Mouse (Mus musculus) urinary bladder, postnatal 4 days (tissue): ENCODE measurements around the gene Wdr54.

Source experiments
- DNase-seq, 2 experiments: peaks; one replicate each; pipeline ENCODE4 v3.0.0; 2021 to 2022; ENCODE audit warnings: low spot score in 2 of 2

Gene Wdr54

DNA sequence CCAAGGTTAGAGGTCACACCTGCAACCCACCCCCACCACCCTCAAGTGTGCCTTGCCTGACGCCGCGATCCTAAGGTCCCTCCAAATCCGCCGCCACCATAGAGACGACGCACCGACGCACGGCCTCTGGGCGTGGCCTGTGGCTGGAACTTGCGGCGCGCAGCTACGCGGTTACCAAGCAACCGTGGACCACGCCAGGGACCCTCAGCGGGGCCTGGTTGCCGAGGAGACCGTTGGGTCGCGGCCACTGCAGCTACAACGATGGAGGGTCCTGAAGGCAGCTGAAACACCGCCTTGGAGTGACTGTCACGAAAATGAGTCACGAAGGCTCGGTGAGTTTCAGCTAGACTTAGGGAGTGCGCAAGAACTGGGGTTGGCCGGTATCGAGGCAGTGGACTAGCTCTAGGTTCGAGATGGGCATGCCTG is at the start of gene Wdr54, which contains the start of gene 1700003E16Rik:
Gene Wdr54 (minus strand): TSS at position 139 of the 426 bp plus-strand sequence.
Gene 1700003E16Rik (plus strand): TSS at position 146 of the 426 bp plus-strand sequence.
- peak; percentile 48 to 68 for DNase-seq

DNA sequence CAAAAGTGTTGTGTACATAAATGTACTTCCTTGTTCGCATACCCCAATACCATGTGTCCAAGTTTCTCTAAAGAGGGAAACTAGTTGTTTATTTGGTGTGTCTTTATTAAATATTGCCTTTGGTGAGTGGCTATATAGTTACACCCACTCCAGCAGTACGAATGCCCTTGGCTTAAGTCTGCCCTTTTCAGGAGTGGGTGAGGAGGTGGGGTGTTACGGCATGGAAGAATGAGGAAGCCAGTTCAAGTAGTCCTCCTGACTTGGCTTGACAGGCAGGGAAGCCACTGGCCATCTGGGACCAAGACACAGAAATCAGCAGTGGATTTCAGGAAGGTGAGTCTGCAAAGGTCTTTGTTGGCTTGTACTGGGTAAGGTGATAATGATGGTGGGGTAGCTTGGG is 49.7 kb upstream of the Wdr54 start:
- DNase-seq = no peak

DNA sequence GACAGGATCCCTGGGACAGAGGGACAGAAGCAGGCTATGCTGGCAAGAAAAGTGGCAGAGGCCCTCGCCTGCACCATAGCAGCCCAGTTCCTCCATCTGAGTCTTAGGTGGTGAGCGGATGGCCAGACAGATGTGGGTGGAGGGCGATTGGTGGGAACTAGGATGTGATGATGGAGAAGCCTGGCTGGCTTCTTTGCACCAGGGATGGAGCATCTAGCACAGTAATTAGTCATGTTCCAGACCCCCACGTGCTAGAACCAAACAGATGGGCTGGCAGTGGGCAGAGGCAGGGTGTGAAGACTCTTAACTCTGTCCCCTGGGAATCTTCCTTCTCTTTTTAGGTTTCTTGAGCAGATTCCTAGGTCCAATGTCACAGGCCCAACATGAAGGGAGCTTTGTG is 47.1 kb upstream of the Wdr54 start:
- DNase-seq = no peak

DNA sequence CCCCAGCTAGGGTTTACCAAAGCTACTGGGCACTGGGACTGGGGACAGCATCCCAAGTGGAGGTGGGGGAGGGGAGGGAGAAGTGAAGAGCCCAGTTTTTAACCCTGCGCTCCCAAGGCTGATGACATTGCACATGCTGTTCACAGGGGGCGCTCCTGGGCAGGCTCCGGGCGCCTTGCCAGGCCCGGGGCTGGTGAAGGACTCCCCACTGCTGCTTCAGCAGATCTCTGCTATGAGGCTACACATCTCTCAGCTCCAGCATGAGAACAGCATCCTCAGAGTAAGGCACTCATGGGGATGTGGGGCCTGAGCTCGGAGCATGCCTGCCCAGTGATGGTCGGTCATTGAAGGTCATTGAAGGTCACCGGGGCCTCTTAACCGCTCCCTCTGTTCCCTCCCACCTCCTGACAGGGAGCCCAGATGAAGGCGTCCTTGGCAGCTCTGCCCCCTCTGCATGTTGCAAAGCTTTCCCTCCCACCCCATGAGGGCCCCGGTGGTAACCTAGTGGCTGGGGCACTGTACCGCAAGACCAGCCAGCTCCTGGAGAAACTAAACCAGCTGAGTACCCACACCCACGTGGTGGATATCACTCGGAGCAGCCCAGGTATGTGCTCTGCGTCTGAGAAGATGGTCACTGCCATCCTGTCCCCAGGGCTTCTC is 41.3 kb upstream of the Wdr54 start:
- peak in 1 of 2 experiments; percentile 51 for DNase-seq

DNA sequence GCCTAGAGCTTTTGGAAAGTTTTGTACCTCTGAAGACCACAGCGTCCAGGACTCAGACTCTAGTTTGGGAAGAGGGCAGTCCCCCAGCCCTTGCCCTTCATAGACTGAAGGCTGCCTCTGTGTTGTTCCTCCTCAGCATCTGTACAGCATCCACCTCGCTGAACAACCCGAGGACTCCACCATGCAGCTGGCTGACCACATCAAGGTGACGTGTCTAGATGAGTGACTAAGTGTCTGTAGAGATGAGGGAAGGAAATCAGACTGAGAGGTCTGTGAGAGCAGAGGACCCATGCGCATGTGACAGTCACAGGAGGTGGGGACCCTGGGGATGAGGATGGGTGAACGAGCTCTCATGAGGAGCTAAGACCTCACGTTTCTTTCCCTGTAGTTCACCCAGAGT is 37.4 kb upstream of the Wdr54 start:
- DNase-seq = no peak

DNA sequence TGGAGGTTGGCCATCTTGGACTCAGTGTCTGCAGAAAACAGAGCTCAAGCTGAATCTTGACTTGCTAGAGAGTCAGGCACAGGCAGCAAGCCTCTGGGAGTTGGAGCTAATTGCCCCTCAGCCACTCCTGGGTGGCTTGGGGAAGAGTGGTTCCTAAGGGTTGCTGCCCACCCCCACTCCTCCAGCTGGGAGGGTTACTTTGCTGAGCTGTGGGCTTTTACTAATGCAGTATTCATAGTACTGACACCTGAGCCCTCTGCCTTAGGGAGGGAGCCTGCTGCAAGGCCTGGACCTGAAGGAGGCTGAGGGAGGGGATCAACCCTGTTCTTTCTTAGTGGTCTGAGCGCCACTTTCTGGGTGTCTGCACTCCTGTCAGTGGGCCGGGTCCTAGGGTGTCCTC is 30.7 kb upstream of the Wdr54 start:
- DNase-seq = no peak

DNA sequence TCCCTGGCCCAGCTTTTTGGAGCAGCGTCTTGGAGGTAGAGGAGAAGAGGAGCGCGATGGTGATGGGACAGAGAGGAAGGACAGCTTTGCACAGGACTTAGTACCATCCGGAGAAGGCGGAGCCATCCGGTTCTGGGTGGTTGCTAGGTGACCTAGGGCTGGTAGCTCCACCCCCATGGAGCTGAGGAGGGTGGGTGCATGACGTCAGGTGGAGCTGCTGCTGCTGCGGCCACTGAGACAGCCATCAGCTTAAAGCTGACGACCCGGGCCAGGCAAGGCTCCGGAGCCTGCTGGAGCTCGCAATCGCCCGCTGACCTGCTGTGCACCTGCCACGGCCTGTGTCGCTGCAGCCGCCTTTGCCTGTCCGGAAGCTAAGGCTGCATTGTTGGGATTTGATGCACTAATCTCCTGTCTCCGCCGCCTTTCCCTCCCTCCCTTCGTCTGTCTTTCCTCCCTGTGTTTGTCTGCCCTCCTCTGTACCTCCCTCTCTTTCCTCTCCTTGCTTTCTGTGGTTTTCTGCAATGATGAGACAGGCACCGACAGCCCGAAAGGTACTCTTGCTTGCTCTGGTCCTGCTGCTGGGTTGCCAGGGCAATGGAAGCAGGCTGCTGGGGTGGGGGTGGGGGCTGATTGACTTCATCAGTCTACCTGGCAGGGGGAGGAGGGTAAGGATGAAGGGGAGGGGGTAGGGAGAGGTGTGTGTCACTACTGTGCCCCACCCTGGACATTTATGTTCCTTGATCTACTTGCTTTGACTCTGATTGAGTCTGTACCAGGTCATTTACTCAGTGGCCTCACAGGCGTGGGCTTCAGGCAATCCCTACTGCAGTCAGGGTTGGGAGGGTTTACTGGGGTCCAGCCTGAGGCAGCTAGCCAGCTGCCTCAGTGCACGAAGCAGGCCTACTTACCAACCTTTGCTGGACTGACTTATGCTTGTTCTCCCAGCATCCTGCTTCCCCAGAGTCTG is 30.0 kb upstream of the Wdr54 start:
- DNase-seq = peak in 1 of 2 experiments; percentile 49

DNA sequence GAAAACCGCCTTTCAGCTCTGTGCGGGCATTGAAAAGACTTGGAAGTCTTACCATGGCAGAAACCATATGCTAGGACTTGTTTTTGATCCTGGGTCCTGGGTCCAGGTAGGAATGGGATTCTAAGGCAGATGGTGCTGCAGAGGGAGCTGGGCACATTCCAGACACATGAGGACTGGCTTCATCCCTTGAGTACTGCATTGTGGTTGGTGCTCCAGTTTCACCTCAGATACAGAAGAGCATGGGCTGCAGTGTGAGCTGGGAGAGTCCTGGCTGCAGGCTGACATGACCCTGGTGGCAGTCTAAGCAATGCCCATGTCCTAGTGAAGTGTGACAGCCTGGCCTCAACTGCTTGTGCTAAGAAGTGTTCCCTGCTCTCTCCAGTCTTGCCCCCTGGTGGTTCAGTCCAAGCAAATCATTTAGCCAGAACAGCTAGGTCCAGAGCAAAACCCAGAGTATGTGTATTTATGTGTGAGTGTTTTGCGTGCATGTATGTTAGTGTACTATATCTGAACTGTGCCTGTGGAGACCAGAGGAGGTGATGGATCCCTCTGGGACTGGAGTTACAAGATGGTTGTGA is 28.8 kb upstream of the Wdr54 start:
- no peak for DNase-seq

DNA sequence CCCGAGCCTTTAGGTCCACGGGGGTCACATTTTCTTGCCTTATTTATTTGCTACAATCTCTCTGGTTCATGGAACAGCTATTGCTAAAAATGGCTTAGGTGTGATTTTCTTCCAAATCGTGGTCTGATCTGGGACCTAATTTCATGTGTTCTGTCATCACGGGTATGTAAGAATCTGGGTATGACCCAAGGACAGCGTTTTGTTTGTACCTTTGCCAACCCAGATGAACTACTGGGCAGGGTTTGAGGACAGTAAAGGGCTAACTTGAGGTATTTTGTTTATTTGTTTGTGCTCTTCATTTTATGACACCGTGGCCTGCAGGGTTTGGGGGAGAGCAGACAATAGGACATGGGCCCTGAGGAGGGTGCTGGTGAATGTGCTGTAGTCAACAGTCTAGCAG is 24.4 kb upstream of the Wdr54 start:
- no peak for DNase-seq

DNA sequence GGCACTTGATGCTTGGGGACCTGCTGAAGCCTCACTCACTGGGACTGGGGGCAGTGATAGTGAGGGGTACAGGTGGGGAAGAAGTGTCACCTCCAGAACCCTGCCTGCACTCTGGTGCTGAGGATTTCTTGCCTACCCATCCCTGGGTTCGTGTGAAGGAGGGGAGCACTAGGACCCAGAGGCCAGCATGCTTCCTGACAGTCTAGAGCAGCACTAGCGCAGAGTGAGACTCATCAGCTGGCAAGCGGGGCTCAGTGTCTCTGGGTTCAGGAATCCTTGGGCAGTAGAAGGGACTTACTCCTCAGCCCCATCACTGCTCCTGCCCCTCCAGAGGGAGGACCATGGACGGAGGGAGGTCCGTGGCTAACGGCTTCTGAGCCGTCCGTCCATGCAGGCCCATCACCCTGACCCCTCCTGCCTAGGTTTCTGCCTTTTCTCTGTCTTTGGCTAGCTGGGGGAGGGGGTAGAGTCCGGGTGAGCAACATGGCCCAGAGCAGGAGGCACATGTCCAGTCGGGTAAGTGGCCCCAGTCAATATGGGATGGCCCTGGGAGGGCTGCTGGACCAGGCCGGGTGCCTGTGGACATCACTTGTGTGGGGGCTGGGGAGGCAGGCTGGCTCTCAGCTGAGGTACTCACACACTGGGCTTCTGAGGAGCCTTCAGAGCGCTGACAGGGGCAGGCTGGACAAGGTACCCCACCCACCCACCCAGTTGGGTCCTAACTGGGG is 23.4 kb upstream of the Wdr54 start:
- DNase-seq = no peak

DNA sequence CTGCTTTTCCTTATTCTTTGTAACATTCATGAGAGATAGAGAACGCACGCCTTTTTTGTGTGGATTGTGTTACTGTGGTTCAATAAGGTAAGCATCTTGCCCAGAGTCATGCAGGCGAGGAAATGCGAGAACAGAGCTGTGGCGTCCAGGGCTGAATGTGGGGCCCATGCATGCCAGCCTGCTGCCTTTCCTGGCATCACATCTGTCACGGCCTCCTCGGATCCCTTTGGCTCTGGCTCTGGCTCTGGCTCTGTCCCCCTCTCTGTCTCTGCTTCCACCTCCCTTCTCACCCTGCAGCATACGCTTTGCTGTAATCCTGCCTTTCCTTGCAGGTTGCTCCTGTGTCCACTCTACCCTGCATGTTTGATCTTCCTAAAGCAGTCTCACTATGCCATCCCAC is 19.8 kb upstream of the Wdr54 start:
- no peak for DNase-seq

DNA sequence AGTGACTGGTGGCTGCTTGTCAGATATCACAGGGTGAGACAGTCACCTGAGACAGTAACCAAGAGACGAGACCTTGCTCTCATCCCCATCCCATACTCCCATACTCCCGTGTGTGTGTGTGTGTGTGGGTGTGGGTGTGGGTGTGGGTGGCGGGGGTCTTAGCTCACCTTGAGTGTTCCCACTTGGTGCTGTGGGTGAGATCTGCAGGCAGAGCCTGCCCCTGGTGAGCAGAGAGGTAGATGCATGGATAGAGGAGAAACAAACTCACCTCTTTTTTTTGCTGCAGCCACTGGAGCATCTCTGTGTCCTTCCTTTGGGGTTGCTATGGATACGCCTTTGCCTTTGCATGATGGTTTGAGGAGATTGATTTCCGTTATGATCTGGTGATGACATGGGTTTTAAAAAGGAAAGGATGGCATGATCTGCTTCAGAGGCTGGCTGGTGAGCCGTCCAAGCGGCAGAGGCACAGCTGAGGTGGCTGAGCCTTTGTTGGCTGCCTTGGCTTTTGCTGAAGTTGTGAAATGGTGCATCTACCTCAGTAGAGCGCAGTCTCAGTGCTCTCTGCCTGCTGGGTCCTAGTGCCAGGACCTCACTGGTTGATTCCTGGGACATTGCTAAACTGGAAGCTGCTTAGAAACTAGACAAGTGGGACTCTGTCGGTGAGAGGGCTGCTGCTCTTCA is 16.2 kb upstream of the Wdr54 start:
- no peak for DNase-seq

DNA sequence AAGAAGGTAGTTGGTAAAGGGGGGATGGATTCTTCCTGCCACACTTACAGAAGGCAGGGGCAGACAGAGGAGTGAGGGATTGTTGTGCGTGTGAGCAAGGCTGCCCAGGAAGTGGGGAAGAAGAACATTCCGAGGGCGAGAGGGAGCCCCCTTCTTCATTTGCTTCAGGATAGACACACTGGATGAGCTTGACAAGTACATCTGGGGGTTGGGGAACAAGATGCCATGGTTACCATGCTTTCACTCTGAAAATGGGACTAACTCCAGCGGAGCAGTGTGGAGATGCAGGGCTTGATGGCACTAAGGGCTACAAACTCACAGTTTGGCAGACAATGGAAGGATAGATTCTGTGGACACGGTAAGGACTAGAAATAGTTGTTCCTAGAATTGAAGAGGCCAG is 14.9 kb upstream of the Wdr54 start:
- no peak for DNase-seq

DNA sequence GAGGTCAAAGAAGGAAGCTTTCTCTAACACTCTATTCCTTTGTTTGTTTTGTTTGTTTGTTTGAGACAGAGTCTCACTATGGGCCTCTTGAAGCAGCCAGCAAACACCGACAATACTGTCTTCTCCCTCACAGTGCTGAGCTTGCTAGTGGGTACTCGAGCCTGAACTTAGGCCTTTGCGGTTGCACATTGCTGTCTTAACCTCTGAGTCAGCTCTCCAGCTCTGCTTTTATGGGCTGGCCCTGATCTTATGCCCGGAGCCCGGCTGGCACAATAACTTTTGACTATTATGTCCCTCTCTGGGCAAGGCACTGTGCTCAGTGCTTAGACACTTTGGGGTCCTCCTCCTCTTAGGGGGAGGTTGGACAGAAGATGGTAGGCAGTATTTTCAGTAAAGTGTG is 13.7 kb upstream of the Wdr54 start:
- DNase-seq = no peak

DNA sequence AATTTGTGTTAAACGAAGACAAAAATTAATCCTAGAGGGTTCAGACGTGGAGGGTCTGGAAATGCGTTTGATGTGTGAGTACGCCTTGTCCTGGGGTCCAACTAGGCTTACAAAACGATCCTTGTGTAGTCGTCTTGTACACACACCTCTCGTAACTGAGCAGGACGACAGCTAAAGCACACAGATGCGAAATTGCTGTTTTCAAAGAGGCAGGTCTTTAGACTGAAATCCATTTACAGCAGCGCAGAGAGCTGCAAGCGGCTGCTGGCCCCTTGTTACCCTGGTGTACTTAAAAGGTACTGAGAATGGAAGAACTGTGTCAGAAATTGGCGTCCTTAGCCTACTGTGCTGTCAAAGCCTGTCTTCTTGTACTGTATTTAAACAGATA is 10.0 kb upstream of the Wdr54 start:
- DNase-seq = no peak

DNA sequence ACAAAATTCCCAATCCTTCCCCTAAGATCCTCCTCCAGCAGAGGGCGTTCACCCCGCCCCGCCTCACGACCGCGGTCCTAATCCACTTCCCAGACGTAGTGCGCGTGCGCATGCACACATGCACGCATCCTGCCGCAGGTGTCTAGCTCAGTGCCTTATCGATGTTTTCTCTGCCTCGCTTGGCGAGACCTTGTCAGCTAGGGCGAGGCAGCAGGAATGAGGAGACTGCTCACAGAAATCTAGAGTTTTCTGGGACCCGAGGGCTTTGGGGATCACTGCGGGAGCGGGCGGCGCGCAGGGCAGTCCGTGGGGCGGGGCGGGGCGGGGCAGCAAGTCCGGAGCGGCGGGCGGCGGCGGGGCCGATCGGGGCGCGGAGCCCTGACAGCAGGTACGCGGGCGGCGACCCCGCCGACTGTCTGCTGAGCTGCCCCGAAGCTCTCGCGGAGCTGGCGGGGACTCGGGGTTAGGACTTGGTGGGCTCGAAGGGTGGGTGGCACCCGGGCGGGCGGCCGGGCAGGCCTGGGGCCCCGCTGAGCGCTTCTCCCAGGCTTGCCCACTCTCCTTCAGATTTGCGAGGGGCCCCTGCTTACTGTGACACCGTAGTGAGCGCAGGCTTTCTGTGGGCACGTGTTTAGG is 9.5 kb upstream of the Wdr54 start, which contains the start of gene Dctn1:
Gene Dctn1 (plus strand): TSS at position 314 of the 636 bp plus-strand sequence.
- peak; percentile 91 to 95 for DNase-seq

DNA sequence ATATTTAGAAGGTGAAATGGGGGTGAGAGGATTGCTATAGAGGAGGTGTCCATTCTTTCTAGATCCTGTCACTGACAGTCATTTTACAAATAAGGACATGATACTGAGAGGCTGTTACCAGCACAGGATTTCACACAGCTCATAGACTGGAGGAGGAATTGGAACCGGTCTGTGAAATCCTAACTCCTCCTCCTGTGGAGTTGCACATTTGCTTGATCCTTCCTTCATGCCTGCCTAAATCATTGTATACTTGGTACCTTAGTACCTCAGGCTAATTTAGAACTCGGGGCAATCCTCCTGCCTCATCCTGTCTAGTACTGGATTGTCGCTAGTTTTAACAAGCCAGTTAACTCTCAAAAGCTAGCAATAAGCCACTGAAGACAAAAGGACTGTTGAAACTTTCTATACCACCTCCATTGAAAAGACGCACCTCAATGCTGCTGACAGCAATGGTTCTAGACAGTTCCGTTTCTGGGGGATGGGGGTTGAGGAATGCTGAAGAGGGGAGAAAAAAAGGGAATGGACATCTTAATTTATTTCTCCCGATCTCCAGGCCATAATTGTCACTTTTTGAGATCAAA is 8.9 kb upstream of the Wdr54 start:
- DNase-seq = no peak

DNA sequence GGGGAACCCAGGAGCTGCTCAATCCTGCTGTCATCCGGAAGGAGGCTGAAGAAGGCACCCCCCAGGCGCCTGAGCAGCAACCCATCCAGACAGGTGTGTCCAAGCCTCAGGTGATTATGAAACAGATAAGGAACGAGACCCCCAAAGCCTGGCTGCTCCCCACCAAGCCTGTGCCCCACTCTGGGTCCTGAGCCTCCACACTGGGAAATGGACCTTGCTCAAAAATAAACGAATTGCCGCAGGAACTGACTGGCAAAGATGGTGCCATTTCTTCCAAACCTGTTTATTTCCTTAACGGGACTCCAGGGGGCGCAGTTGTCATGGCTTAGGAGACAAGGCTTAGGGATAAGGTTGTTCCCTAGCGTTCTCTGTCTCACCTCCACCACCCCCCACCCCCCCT is 6.5 kb upstream of the Wdr54 start:
- no peak for DNase-seq

DNA sequence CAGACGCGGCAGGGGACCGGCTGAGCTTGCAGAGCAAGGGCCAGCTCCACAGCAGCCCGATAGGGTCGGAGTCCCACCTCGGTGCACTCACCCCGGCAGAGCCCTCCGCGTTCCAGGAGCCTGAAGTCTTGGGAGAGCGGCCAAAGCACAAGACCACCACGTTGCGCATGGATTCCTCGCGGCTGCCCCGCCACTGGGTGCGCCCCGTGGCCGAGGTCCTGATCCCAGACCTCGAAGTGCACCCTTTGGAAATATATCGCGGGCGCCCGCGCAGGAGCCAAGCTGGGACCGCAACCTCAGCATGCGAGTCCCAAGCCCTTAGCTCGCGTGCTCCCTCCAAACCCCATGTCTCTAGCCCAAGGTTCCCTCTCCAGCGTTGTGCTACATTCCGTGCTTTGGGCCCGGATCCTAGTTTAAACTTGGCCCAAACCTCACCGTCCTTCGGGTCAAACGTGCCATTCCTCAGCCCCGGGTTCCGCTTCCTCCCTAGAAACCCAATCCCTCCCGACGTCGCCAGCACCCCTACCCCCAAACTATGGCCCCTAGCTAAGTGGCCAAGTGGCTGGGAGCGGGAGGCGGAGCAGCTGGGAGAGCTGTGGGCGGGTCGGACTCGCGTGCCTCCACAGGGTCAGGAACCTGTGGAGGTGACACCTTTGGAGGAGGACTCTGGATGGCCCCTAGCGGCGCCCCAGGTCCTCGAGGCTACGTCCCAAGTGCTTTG is 5.9 kb upstream of the Wdr54 start:
- peak in 1 of 2 experiments; percentile 46 for DNase-seq

DNA sequence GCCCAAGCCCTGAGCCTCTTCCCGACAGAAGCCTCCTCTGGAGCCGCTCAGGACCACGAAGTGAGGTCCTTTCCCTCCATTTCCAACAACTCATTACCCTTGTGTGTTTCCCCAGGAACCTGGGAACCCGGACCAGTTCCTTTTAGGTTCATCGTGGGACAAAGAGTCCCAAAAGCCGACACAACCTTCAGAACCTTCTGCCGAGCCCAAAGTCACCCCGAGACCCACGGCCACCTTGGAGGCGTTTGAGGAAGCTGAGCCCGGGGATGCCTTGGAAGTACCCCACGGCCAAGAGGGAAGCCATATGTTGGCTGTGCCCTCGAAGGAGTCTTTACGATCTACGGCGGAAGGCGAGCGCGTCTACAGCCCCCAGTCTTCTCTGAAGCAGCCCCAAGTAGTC is 5.2 kb upstream of the Wdr54 start:
- DNase-seq = no peak
